Mouse (Mus musculus): Measurements from ENCODE around the gene Safb.

Gene Safb

DNA sequence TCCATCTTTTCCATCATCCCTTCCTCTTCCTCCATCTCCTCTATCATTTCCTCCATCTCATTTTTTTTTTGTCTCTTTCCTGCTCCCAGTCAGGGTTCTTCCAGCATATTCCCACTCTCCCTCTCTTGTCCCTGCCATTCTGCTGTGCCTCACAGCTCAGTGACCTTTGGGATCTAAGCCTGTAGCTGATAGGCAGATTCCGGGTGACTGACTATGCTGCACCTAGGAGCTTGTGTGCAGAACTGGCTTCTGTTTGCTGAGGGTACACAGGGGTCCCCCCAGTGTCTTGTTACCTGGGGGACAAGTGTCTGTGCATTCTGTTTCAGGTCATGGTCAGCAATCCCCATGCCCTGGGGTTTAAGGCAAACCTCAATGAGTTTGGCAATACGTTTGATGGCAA, 70.1 kb downstream of the Safb start:
- DNase-seq (ENCODE audit: low spot score): no peak

- DNase-seq (ENCODE audit: low spot score): no peak
Measured at GRCm38 (mm10) chr17:56655311-56655710, 70.7 kb downstream of the Safb start.
